Mouse (Mus musculus): ENCODE data around the gene 4931422A03Rik.

DNA sequence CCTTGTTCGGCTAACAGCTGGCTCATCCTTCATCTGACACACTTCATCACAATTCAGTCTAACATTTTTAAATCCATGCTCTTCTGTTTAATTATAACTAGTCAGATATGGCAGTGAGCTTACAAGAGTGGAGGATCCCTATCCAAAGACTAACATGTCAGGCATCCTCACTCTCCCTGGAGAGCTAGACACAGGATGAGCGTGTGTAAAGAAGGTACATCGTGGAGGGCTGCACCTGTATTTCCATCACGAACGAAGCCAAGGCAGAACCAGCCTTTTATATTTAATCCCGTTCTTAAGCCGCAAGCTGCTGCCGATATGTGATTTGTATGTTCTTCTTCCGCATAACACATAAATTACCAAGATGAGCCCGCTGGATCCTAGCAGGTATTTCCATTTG is 45.0 kb downstream of the 4931422A03Rik start:
- no peak for TF ChIP-seq CTCF (IDR thresholded peaks at IDR 0.05; ENCODE audit: extremely low read depth, insufficient read length, insufficient replicate concordance, low read depth, low read length)
- TF ChIP-seq POLR2A (IDR thresholded peaks at IDR 0.05; ENCODE audit: low read depth, low read length) = no peak
